Mouse (Mus musculus): ENCODE data around the gene Ran. TPM values are rescaled to one million over a fixed set of nuclear protein-coding genes. Genes with fewer than 3 reads are reported as not detected.

The Ran gene
- polyA plus RNA-seq, 1 experiment = not detected

- Histone ChIP-seq H3K4me1 (ENCODE audit: control insufficient read depth, insufficient read depth, low read length) (peaks cover 13% of the 10 kb centered on the region), H3K4me3 (ENCODE audit: insufficient read depth, low read depth, low read length) (no peak overlapping the region), H3K27ac (ENCODE audit: insufficient read depth, low read depth, low read length) (no peak overlapping the region)
- TF ChIP-seq POLR2A (IDR thresholded peaks at IDR 0.05; ENCODE audit: insufficient read depth, low read depth, low read length) (no peak), CTCF (IDR thresholded peaks at IDR 0.05; ENCODE audit: insufficient read depth, low read depth, low read length) (no peak)
- WGBS = 82% methylated on average over 13 of the region's 13 CpGs
These were observed 33.9 kb upstream of the Ran start for GRCm38 (mm10) chr5:128985946-128986345.

- 62% methylated on average over 19 of the region's 19 CpGs for WGBS
- Histone ChIP-seq H3K4me3 (ENCODE audit: insufficient read depth, low read depth, low read length) (no peak overlapping the region), H3K27ac (ENCODE audit: insufficient read depth, low read depth, low read length) (no peak overlapping the region), H3K4me1 (ENCODE audit: control insufficient read depth, insufficient read depth, low read length) (peaks cover 13% of the 10 kb centered on the region)
- TF ChIP-seq CTCF (IDR thresholded peaks at IDR 0.05; ENCODE audit: insufficient read depth, low read depth, low read length) (no peak), POLR2A (IDR thresholded peaks at IDR 0.05; ENCODE audit: insufficient read depth, low read depth, low read length) (no peak)
These were observed 32.5 kb upstream of the Ran start for GRCm38 (mm10) chr5:128987141-128987954.

GRCm38 (mm10) chr5:129000706-129001468, 19.0 kb upstream of the Ran start:
- H3K4me1 ChIP-seq (ENCODE audit: control insufficient read depth, insufficient read depth, low read length) = peaks cover 7% of the 10 kb centered on the region
- H3K4me3 ChIP-seq (ENCODE audit: insufficient read depth, low read depth, low read length) = no peak overlapping the region
- no peak overlapping the region for H3K27ac ChIP-seq (ENCODE audit: insufficient read depth, low read depth, low read length)
- TF ChIP-seq POLR2A (IDR thresholded peaks at IDR 0.05; ENCODE audit: insufficient read depth, low read depth, low read length) (no peak), CTCF (IDR thresholded peaks at IDR 0.05; ENCODE audit: insufficient read depth, low read depth, low read length) (no peak)
- 50% methylated on average over 8 of the region's 8 CpGs for WGBS

GRCm38 (mm10) chr5:129002571-129003011, 17.3 kb upstream of the Ran start:
- WGBS = 79% methylated on average over 14 of the region's 14 CpGs
- H3K27ac ChIP-seq (ENCODE audit: insufficient read depth, low read depth, low read length) = no peak overlapping the region
- H3K4me3 ChIP-seq (ENCODE audit: insufficient read depth, low read depth, low read length) = no peak overlapping the region

GRCm38 (mm10) chr5:129005416-129005815, 14.5 kb upstream of the Ran start:
- no peak overlapping the region for H3K4me3 ChIP-seq (ENCODE audit: insufficient read depth, low read depth, low read length)
- TF ChIP-seq CTCF (IDR thresholded peaks at IDR 0.05; ENCODE audit: insufficient read depth, low read depth, low read length) (no peak), POLR2A (IDR thresholded peaks at IDR 0.05; ENCODE audit: insufficient read depth, low read depth, low read length) (no peak)
- 77% methylated on average over 3 of the region's 3 CpGs for WGBS
- peaks cover 22% of the 10 kb centered on the region for H3K4me1 ChIP-seq (ENCODE audit: control insufficient read depth, insufficient read depth, low read length)
- no peak overlapping the region for H3K27ac ChIP-seq (ENCODE audit: insufficient read depth, low read depth, low read length)

More at GRCm38 (mm10) chr5:129002571-129003011, 17.3 kb upstream of the Ran start:
- H3K4me1 ChIP-seq (ENCODE audit: control insufficient read depth, insufficient read depth, low read length) = peaks cover 20% of the 10 kb centered on the region
- no peak for TF ChIP-seq POLR2A (IDR thresholded peaks at IDR 0.05; ENCODE audit: insufficient read depth, low read depth, low read length)
- no peak for TF ChIP-seq CTCF (IDR thresholded peaks at IDR 0.05; ENCODE audit: insufficient read depth, low read depth, low read length)

GRCm38 (mm10) chr5:129006031-129006788, 13.7 kb upstream of the Ran start:
- 84% methylated on average over 18 of the region's 18 CpGs for WGBS
- Histone ChIP-seq H3K4me3 (ENCODE audit: insufficient read depth, low read depth, low read length) (no peak overlapping the region), H3K27ac (ENCODE audit: insufficient read depth, low read depth, low read length) (no peak overlapping the region), H3K4me1 (ENCODE audit: control insufficient read depth, insufficient read depth, low read length) (peaks cover 17% of the 10 kb centered on the region)
- TF ChIP-seq CTCF (IDR thresholded peaks at IDR 0.05; ENCODE audit: insufficient read depth, low read depth, low read length) (no peak), POLR2A (IDR thresholded peaks at IDR 0.05; ENCODE audit: insufficient read depth, low read depth, low read length) (no peak)

- Histone ChIP-seq H3K27ac (ENCODE audit: insufficient read depth, low read depth, low read length) (no peak overlapping the region), H3K4me1 (ENCODE audit: control insufficient read depth, insufficient read depth, low read length) (peaks cover 20% of the 10 kb centered on the region), H3K4me3 (ENCODE audit: insufficient read depth, low read depth, low read length) (peak overlapping the region; percentile 87)
- no peak for TF ChIP-seq CTCF (IDR thresholded peaks at IDR 0.05; ENCODE audit: insufficient read depth, low read depth, low read length)
- no peak for TF ChIP-seq POLR2A (IDR thresholded peaks at IDR 0.05; ENCODE audit: insufficient read depth, low read depth, low read length)
- 59% methylated on average over 14 of the region's 14 CpGs for WGBS
These were observed 12.5 kb upstream of the Ran start for GRCm38 (mm10) chr5:129007105-129007957.

- TF ChIP-seq CTCF (IDR thresholded peaks at IDR 0.05; ENCODE audit: insufficient read depth, low read depth, low read length) (no peak), POLR2A (IDR thresholded peaks at IDR 0.05; ENCODE audit: insufficient read depth, low read depth, low read length) (no peak)
- no peak overlapping the region for H3K27ac ChIP-seq (ENCODE audit: insufficient read depth, low read depth, low read length)
- WGBS = under 1% methylated on average over 18 of the region's 18 CpGs
- peaks cover 20% of the 10 kb centered on the region for H3K4me1 ChIP-seq (ENCODE audit: control insufficient read depth, insufficient read depth, low read length)
- H3K4me3 ChIP-seq (ENCODE audit: insufficient read depth, low read depth, low read length) = peak overlapping the region; percentile 87
These were observed 11.9 kb upstream of the Ran start for GRCm38 (mm10) chr5:129008008-129008407.

Data from olfactory bulb, adult 2 months (tissue).